Mouse (Mus musculus): ENCODE data around the gene Caln1.

DNA sequence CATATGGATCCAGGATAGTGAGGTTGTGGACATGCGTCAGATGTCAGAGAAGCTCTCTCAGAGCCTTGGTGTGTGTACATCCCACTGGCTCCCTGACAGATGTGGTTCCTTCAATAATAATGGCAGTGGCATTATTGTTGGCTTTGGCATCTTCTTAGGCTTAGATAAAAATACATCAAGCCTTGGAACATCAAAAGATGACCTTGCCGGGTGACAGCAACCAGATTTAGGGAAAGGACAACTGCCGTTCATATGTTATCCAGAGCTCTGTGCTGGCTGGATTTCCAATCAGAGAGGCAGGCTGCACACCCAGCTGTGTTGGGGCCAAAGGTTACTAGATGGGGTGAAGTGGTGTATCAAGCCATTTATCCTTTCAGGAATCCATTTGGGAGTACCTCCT lies 6.2 kb downstream of the Caln1 start:
- TF ChIP-seq ZMIZ1 (IDR thresholded peaks at IDR 0.05; ENCODE audit: low read depth, low read length) (no peak), CTCF (IDR thresholded peaks at IDR 0.05 in 2 of 3, conservative IDR thresholded peaks at IDR 0.05 in 1 of 3; ENCODE audit: control insufficient read depth in 1 of 3, insufficient read depth in 1 of 3, low read depth in 2 of 3, low read length in 3 of 3, poor library complexity in 1 of 3, severe bottlenecking in 1 of 3) (no peak), USF2 (IDR thresholded peaks at IDR 0.05; ENCODE audit: borderline replicate concordance in 1 of 2, insufficient read depth in 1 of 2, low read depth in 1 of 2, low read length in 2 of 2) (no peak), RCOR1 (IDR thresholded peaks at IDR 0.05; ENCODE audit: low read depth, low read length) (no peak), EP300 (IDR thresholded peaks at IDR 0.05; ENCODE audit: low read depth in 1 of 2, low read length in 2 of 2) (no peak), ETS1 (IDR thresholded peaks at IDR 0.05; ENCODE audit: low read depth, low read length) (no peak), RAD21 (IDR thresholded peaks at IDR 0.05; ENCODE audit: low read depth, low read length) (no peak), MAZ (IDR thresholded peaks at IDR 0.05; ENCODE audit: low read depth, low read length) (no peak), BHLHE40 (IDR thresholded peaks at IDR 0.05; ENCODE audit: borderline replicate concordance, low read depth, low read length) (no peak), MAFK (IDR thresholded peaks at IDR 0.05; ENCODE audit: borderline replicate concordance, low read depth, low read length) (no peak), SMC3 (IDR thresholded peaks at IDR 0.05; ENCODE audit: low read depth, low read length) (no peak), GABPA (IDR thresholded peaks at IDR 0.05; ENCODE audit: low read depth, low read length) (no peak), USF1 (IDR thresholded peaks at IDR 0.05; ENCODE audit: low read depth, low read length) (no peak), E2F4 (IDR thresholded peaks at IDR 0.05; ENCODE audit: borderline replicate concordance, low read depth, low read length) (no peak)
